Comparison of ENCODE assay signal across 11 mouse cellular contexts in the genomic region with DNA sequence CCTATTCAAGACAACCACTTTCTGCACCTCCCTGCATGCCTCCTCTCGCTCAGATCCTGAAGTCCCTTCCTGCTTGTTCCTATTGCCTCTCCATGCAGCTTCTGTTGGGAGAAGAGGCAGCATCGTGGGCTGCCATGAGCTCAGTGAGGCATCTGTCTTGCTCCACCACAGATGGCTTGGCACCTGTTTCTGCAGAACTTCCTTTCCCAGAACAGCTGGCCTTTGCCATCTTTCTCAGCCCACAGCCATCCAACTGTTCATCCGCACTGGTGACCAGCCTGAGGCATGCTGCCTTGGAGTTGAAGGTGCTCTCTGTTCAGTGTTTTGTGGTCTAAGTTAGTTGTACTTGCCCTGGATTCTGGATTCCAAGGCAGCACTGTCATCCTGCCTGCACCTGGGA.
DNase-seq lines count a peak whose midpoint lies in the region; ATAC-seq and TF ChIP-seq lines count a peak whose summit lies in the region.
"Had no signal": no experiment of that assay in that cellular context is flagged by ENCODE, and none has a peak within 500 bp of the region (broad histone marks: within the 10 kb centered on the region; RNA-seq: fewer than 3 reads in every experiment).

No protein-coding gene starts in this region.

- intact Hi-C loops in left cerebral cortex, postnatal 14 days (cut with DNase I): no loop called here

- no peak overlapping the region for H3K4me2 ChIP-seq in midbrain, postnatal 0 days (ENCODE audit: low read depth, low read length, poor library complexity, severe bottlenecking)
- H3K4me2 ChIP-seq in midbrain, embryonic 11.5 days: no peak overlapping the region
- H3K4me2 ChIP-seq: lung, embryonic 15.5 days had no signal

- no peak for TF ChIP-seq POLR2A in kidney, adult 2 months (IDR thresholded peaks at IDR 0.05; ENCODE audit: low read depth, low read length)

- no peaks in the 10 kb centered on the region for H3K9me3 ChIP-seq in midbrain, postnatal 0 days (ENCODE audit: low read length)
- no peaks in the 10 kb centered on the region; the same call in 1 of the 2 replicates for H3K9me3 ChIP-seq in midbrain, embryonic 11.5 days (ENCODE audit: control insufficient read depth, low read length)
- H3K9me3 ChIP-seq: lung, embryonic 15.5 days had no signal

- peak; percentile 76 for DNase-seq in midbrain, postnatal 0 days (ENCODE audit: low spot score)
- DNase-seq in midbrain, embryonic 11.5 days (ENCODE audit: low spot score, missing footprints): no peak
- peak; percentile 74 for DNase-seq in layer of hippocampus, adult 11-12 months (ENCODE audit: low spot score)
- peak; percentile 39 to 58 for DNase-seq in left cerebral cortex, postnatal 14 days (ENCODE audit: low spot score in 2 of 2)
- DNase-seq in kidney, adult 2 months: no peak
- no peak for DNase-seq in lung, postnatal 4 days
- no peak for DNase-seq in embryo, embryonic 10 days (ENCODE audit: low spot score)
- DNase-seq: adrenal gland, adult 2 months; cerebellum, adult 9-11 months; kidney, postnatal 14 days had no signal

- no peaks in the 10 kb centered on the region for H3K27me3 ChIP-seq in midbrain, postnatal 0 days (ENCODE audit: insufficient read depth, low read length)
- H3K27me3 ChIP-seq in midbrain, embryonic 11.5 days (ENCODE audit: control insufficient read depth, insufficient read depth, low read length): no peaks in the 10 kb centered on the region
- H3K27me3 ChIP-seq in kidney, adult 2 months (replicated peaks; ENCODE audit: control insufficient read depth, insufficient read depth, low read length): no peaks in the 10 kb centered on the region
- H3K27me3 ChIP-seq: lung, embryonic 15.5 days had no signal

- H3K4me3 ChIP-seq in midbrain, postnatal 0 days (ENCODE audit: low read depth, low read length): no peak overlapping the region
- H3K4me3 ChIP-seq in midbrain, embryonic 11.5 days (ENCODE audit: low read depth, low read length): no peak overlapping the region
- H3K4me3 ChIP-seq in kidney, adult 2 months (ENCODE audit: insufficient read depth, low read depth, low read length): no peak overlapping the region
- H3K4me3 ChIP-seq: lung, embryonic 15.5 days had no signal

- no peak for TF ChIP-seq CTCF in midbrain, postnatal 0 days (IDR thresholded peaks at IDR 0.05)
- no peak for TF ChIP-seq CTCF in kidney, adult 2 months (conservative IDR thresholded peaks at IDR 0.05; ENCODE audit: insufficient read depth, insufficient read length, low read depth, low read length)

- H3K9ac ChIP-seq in midbrain, postnatal 0 days (replicated peaks; ENCODE audit: low read length, poor library complexity, severe bottlenecking): no peak overlapping the region
- H3K9ac ChIP-seq in midbrain, embryonic 11.5 days (ENCODE audit: low read length): no peak overlapping the region
- H3K9ac ChIP-seq: lung, embryonic 15.5 days had no signal

- ATAC-seq in midbrain, postnatal 0 days (ENCODE audit: low FRiP score): no peak
- no peak for ATAC-seq in midbrain, embryonic 11.5 days (ENCODE audit: low FRiP score)

- no peak overlapping the region for H3K27ac ChIP-seq in midbrain, postnatal 0 days (ENCODE audit: low read depth, low read length)
- H3K27ac ChIP-seq in midbrain, embryonic 11.5 days (ENCODE audit: low read depth, low read length): no peak overlapping the region
- no peak overlapping the region for H3K27ac ChIP-seq in kidney, adult 2 months (ENCODE audit: insufficient read depth, low read depth, low read length)
- H3K27ac ChIP-seq: lung, embryonic 15.5 days had no signal

- H3K36me3 ChIP-seq in midbrain, postnatal 0 days (ENCODE audit: insufficient read depth, low read length): no peaks in the 10 kb centered on the region
- no peaks in the 10 kb centered on the region for H3K36me3 ChIP-seq in midbrain, embryonic 11.5 days (ENCODE audit: control insufficient read depth, insufficient read depth, low read length)
- no peaks in the 10 kb centered on the region for H3K36me3 ChIP-seq in kidney, adult 2 months (ENCODE audit: control insufficient read depth, insufficient read depth, low read length)
- H3K36me3 ChIP-seq: lung, embryonic 15.5 days had no signal

- no peaks in the 10 kb centered on the region for H3K4me1 ChIP-seq in midbrain, postnatal 0 days (ENCODE audit: insufficient read depth, low read length)
- H3K4me1 ChIP-seq in midbrain, embryonic 11.5 days (ENCODE audit: control insufficient read depth, insufficient read depth, low read length): no peaks in the 10 kb centered on the region
- no peaks in the 10 kb centered on the region for H3K4me1 ChIP-seq in kidney, adult 2 months (ENCODE audit: control insufficient read depth, insufficient read depth, low read length)
- H3K4me1 ChIP-seq: lung, embryonic 15.5 days had no signal

- WGBS in midbrain, postnatal 0 days: 79% methylated on average over 3 of the region's 3 CpGs
- WGBS in midbrain, embryonic 11.5 days: 88% methylated on average over 3 of the region's 3 CpGs
- 81% methylated on average over 3 of the region's 3 CpGs for WGBS in kidney, adult 2 months

Comparison
In these comparisons a context has a peak if more than half of its experiments do, and no peak if none do; other contexts are left out.
1. DNase-seq: peak in midbrain, postnatal 0 days (single experiment), layer of hippocampus, adult 11-12 months (single experiment) and left cerebral cortex, postnatal 14 days (2 of 2); none in midbrain, embryonic 11.5 days (single experiment), kidney, adult 2 months (single experiment), lung, postnatal 4 days (0 of 2) and embryo, embryonic 10 days (single experiment).